Mouse (Mus musculus): Measurements from ENCODE around the gene Ehbp1. TPM values are rescaled to one million over a fixed set of nuclear protein-coding genes. Genes with fewer than 3 reads are reported as not detected.

Ehbp1 gene
- total RNA-seq, 2 experiments from 2014 or later = 22.0 to 26.8 TPM

DNA sequence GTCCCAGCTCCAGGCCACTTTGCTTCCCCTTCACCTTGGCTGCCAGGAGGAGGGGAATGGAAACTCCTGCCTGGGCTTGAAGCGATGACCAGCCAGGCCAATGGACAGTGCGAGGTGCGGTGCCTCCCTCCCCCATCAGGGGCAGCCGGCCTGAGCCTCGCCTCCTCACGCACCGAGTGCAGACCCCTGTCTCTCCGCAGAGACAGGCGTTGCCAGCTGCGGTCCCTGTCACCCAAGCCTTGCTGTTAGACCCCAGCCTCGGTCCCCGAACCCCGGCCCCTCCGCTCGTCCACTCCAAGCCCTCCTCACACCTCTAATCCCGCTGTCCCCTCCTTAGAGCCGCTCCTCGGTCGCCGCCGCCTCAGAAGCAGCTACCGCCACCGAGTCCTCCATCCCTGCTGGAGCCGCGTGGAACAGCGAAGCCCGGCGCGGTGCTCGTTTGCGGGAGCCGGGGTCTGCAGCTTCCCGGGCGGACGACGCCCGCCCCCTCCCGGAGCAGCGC, 55.7 kb downstream of the Ehbp1 start:
- peak; percentile 73 for DNase-seq

DNA sequence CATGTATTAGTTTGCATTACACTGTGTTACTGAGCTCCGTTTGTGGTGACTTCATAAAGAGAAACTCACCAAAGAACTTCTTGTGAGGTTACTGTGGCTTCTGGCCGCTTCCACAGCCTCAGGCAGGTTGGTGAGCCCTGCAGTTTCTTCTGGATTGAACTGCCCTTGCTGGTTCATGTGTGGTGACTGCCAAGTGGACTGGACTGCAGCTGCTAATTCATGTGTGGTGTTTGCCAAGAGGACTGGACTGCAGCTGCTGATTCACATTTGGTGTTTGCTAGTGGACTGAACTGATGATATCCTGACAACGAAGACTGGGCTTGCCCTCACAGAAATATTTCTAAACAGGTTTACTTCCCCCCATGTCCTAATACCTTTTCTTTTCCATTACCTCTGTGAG, 65.4 kb downstream of the Ehbp1 start:
- no peak for DNase-seq

DNA sequence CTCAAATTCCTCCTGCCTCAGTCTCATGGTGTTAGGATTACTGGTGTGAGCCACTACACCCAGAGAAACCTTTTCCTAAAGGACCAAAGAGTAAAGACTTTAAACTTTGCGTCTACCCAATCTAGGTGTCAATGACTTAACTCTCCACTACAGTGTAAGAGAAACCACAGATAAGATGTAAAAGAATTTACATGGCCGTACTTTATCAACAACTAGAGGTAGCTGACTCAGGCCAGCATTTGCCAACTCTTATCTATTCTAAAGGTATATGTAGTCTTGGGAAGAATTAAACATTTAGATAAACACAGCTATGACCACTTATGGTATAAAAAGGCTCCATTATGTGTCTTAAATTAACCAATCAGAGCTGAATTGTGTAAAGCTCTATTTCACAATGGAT, 67.9 kb downstream of the Ehbp1 start:
- no peak for DNase-seq

DNA sequence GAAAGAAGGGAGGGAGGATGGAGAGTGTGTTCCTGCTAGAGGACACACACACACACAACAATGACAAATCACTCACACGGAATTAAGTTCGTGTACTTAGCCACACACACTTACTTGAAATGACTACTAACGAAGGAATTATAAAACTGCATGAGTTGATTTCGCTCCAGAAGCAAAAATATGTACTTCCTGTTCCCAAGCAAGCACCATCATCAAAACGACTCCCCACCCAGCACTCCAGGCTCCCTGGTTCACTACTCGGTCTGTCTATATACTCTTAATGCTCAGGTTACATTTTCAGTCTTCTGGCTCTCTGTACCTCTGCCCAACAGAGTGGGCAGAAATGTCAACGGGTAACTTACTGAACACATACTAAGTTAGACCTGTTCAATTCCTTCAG, 68.7 kb downstream of the Ehbp1 start:
- no peak for DNase-seq

DNA sequence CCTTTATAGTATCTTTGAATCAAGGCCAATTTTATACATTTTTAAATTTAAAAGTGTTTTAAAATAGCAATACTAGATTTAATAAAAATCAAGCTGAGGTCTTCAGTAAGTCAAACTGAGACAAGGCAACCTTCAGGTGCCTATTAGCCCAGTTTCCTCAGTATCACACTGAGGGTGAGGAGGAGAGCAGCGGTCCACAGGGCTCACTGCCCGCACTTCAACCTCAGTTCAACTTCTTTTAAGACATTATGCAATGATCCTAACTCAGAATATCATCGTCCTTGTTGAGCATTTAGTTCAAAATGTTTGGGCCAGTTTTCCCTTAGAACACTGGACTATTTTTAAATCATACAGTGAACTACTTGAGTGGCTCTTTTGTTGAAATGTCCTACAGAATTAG, 70.2 kb downstream of the Ehbp1 start:
- DNase-seq = peak; percentile 16

DNA sequence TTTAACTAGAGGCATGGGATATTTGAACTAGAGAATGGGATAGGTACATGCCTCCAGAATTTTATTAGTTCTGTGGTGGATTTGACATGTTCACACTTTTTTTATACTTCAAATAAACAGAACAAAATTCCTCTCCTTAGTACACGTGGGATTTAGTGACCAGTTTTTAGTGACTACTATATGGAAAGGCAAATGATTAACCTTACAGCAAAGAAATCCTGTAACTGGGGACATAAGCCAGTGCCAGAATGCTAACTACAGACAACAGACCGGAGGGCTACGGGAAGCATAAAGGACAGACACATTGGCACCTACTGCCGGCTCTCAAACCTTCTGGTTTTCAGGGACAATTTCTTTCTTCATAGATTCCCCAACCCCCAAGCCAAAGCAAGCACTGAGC, 72.4 kb downstream of the Ehbp1 start:
- DNase-seq = no peak

DNA sequence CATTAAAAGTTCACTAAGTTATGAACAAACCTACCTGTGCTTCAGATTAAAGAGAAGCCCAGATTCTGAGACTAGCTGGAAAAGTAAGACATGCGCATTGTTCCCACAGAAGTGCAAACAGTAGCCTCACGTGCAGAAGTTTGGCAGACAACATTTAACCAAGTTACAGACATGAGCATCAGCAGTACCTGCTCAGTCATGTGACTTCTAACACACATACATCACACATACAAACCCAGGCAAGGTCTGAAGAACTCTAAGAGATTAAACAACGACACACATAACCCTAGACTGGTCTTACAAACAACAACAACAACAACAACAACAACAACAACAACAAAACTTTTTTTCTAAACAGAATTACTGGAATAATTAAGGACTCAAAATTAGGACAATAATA, 72.9 kb downstream of the Ehbp1 start:
- DNase-seq = no peak

DNA sequence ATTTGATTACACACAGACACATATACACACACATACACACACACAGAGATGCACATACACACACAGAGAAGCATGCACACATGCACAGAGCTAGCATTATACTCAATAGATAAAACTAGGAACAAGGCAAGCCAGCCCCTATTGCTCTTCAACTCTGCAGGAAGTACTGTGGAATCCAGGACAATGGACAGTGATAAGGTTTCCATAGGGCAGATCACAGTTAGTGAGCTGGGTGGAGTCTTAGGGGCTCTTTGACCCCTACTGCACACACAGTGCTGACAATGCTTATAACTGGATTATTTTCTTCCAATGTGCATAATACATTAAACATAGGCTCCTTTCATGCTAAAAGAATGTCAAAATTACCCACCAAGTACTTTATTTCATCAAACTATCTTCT, 75.1 kb downstream of the Ehbp1 start:
- DNase-seq = no peak

DNA sequence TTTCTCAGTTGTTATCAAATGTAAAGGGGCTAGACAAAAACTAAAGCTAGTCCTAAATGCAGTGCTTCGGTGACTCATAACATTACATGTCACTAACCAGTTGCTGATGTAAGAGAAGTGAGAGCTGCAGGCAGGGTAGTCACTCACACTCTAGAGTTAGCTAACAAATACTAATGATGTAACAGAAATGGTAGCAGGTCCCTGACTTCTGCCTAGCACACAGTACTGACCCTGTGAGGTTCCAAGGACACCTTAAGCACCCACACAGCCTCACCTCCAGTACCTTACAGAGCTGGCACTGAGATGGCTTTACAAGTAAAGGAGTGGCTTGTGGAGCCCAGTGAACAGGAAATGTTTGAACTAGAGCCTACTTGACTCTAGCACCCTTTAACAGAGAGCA, 86.7 kb downstream of the Ehbp1 start:
- DNase-seq = no peak

DNA sequence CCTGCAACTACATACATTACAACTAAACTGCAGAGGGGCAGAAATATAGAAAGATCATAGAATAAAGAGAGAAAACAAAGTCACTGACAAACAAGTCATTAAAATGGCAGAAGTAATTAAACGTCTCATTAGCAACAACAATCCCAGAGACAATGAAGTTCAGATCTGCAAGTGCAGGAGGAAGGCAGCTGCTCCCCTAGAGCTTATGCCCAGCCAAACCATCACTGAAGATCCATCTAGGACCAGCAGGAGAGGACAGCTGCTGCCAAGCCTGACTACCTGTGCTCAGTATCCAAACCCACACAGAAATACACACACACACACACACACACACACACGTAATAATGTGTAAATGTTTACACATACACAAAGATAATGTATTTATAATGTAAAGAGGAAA, 92.7 kb downstream of the Ehbp1 start:
- DNase-seq = no peak

DNA sequence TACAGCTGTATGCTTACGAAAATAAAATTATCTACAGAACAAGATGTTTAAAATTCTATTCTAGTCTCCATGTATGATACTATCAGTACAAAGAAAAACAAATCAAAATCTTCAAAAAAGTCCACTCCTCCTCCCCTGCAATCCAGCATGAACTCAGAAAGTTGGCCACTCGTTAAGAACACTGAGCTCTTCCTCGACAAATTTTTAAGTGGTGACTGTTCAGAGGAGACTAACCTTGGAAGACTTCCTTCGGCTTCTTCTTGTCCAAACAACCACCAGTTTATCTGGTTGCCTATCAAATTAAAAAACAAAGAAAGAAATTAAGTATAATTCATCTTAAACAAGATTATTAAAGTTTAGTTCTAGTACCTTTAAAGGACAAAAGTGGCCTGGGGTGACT, 94.4 kb downstream of the Ehbp1 start:
- no peak for DNase-seq

DNA sequence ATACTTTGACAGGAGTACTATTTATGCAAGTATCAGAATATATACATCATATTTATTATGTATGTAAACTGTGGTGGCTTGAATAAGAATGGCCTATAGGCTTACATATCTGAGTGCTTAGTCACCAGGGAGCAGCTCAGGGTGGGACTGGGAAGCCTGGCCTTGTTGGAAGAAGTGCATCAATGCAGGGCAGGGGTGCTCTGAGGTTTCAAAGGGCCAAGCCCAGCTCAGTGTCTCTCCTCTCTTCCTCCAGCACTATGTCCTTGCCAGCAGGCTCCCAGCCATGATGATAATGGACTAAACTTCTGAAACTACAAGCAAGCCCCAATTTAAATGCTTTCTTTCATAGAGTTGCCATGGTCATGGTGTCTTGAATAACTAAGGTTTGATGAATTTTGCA, 95.0 kb downstream of the Ehbp1 start:
- no peak for DNase-seq

DNA sequence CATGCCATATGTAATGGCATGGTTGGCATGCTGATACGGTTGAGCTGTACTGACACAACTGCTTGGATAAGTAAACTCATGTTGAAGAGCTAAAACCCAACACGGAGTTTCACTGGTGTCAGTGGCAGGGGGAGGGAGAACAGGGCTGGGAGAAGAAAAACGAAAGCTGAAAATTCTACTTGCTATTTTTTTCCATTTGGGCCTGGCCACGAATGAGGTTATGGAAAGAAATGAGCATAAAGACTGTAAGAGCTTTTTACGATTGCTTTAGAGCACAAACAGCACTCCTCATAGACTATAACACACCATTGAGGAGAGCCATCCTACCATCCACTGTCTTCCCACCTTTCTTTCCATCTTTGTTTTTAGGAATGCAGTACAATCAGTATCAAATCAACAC, 106.5 kb downstream of the Ehbp1 start:
- DNase-seq = no peak

DNA sequence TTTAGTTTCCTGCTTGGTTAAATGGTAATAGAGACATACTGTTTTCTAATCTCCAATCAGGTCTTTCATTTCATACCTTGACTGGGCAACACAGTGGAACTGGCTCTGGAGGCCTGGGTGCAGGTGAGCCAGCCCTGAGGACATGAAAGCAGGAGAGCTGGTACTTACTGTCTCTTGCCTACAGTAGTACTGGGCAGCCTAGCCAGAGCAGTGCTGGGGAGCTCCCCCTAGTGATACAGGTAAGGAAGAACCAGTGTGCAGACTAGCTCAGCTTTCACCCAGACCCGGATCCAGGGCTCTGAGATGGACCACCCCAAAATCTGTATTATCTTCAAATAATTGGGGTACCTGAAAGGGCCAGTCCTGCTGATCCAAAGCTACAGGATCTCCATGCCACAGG, 107.4 kb downstream of the Ehbp1 start:
- no peak for DNase-seq

DNA sequence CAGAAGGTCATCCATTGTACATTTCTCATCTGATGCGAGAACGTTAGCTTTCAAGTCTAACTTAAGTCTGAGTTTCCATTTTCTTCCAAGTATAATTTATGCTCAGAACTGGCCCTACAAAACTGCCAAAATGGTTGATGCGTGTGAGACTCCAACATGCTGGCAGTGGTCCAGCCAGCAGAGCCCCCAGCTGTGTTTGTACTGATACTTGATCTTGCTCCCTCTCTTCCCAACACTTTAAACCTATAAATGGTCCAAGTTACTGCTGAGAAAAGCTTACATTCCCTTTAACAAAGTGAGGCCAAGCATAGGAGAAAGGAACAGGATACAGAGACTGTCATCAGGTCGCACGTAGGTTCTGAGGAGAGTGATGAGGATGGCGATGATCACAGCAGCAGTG, 111.2 kb downstream of the Ehbp1 start:
- no peak for DNase-seq

DNA sequence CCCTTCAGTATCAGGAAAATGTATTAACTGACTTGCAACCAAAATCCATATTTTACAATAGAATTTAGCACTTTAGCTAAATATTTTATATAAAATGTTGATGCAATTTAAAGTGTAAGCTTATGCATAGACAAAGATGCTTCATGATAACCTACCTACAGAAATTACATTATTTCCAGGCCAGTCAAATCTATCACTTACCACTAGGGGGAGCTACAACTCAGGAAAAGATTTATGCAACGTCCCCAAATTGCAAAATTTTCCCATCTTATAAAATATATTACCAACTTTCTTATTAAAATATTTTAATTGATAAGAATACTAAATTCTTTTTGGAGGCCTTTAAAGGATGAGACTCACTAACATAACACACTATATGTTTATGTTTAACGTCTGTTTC, 116.5 kb downstream of the Ehbp1 start:
- peak; percentile 28 for DNase-seq

DNA sequence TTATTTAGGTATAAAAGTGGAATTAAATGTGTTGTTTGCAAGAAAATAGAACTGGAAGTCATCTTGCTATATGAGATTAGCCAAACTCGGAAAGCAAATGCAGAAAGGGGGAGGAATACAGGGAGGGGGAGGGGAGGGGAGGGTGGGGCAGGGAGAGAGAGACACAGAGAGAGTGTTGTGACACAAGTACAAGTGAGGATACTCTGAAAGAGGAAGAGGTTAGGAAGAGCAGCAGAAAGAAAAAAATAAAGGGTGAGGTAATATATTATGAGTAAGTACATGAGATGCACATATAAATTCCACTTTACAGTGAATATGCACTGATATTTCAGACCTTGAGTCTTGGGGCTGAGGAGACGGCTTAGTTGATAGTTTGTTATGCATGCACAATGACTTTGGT, 123.9 kb downstream of the Ehbp1 start:
- DNase-seq = no peak

DNA sequence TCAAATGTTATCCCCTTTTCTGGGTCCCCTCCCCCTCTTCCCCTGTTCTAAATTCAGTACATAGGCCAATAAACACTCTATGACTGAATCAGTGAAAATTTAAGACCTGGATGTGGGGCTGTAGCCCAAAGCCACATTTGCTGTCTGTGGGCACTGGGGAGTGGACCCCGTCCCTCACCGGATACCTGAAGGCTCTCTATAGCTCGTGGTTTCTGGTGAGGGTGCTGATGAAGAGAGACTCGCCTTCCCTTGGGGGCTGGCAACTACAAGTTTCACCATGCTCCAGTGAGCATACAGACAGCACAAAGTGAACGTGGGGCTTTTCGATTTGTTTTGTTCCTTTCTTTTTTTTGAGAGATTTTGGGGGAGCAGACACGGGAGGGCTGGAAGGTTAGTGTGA, 125.2 kb downstream of the Ehbp1 start:
- no peak for DNase-seq

DNA sequence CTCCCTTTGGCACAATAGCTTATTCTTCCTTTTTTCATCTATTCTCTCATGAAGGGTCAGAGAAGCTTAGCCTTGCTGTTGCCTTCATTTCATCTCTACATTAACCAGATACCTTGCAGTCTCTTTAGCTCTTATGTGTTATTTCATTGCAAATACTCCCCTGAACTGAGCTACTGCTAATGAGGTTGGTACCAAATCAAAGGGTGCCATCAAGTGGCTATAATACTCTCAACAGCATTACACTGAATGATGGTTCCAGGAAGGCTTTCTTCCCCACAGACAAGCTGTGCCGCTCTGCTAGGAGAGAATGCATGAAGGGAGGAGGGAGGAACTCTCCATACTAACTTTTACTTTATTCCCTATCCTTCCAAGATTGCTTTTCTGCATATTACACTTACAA, 135.5 kb downstream of the Ehbp1 start:
- DNase-seq = no peak

DNA sequence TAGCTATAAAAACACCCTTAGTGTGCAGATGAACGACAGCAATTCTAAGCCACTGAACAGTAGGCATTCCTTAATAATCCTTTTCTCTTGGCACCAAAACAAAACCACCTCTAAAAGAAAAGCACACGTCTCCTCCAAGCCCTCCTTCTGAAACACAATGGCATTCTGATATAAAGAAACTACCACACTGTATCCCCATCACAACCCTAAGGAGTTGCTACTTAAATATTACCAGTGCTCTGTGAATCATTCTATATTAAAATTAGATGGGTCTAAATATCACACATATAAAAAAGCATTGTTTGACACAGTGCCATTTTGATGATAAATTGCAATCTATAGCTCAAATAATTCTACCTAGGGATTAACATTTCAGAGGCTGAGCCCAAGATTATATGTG, 135.9 kb downstream of the Ehbp1 start:
- no peak for DNase-seq

DNA sequence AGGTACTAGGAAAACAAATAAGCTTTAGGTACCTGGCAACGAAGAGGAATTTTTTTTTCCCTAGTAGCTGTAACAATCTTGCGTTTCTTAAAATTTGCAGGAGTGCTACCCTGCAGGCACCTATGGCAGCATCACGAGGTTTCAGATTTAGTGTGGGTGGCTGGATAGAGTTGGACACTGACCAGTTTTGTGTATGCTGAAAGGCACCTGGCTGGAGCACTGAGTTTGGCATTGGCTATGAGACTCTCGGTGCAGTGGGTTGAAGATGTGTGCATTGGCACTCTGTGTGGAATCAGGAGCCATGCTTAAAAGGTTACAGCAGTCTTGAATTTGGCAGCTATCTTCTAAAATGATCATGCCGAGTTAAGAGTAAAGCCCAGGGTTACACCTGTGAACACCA, 138.7 kb downstream of the Ehbp1 start:
- DNase-seq = no peak

DNA sequence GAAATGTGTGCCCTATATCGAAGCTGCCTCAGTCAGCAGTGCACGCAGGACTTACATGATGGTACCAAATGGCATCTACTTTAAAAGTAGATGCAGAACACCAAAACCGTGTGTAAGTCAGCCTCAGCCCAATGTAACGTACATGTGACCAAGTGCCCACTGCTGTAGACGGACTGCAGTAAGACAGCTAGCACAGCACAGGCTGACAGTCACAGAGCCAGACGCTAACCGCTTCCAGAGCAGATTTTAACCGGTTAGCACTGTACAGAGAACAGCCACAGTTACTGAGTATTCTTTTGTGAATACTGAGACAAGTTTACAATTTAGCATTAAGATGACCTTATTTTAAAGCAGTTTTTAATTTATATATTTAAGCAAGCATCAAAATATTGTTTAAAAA, 141.0 kb downstream of the Ehbp1 start:
- DNase-seq = no peak

DNA sequence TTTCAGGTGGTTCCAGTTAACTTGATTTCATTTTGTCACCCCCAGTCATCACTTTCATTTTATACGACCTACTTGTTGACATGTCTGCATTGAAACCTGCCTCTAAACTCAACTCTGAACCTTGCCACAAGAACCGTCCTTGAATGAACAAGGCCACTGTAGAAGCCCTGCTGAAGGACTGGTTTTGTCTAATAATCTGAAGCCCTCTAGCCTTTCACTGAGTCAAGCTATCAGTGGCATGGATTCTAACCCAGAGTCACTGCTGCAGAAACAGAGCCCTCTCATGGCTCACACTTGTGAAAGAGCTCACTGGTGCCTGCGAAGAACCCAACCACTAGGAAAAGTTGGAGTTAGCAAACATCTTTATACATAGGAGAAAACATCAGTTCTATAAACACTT, 142.2 kb downstream of the Ehbp1 start:
- DNase-seq = no peak

DNA sequence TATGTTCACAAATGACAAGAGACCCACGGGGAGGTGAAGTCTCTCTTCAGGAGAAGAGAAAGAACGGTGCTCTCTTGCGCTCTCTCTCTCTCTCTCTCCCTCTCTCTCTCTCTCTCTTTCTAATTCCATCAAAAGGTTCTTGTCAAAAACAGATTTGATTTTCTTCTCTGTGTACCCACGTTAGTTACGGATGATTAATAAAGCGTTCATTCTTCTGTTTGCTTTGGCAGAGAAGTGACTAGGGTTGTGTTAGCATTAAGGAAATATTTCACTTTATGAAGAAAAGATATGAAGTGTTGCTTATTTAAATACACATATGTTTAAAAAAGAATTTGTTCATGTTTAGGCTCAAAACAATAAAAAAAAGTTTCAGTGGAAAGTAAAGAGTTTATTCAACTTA, 143.7 kb downstream of the Ehbp1 start:
- DNase-seq = no peak

DNA sequence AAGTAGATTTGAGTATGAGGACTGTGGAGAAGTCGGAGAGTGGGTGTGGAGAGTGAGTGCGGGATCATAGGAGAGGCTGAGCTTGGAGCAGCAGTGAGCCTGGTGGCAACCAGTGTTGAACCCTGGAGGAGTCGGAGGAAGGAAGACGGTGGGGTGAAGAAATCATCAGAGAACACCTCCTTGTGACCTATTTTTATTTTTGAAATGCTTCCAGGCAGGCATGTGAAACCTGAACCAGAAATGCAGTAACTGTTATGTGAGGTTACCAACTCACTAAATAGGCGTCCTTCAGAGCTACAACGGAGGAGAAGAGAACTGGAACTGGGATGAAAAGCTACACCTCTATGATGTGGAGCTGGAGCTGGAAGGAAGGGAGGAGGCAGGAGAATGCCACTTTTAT, 144.2 kb downstream of the Ehbp1 start:
- DNase-seq = peak; percentile 4

DNA sequence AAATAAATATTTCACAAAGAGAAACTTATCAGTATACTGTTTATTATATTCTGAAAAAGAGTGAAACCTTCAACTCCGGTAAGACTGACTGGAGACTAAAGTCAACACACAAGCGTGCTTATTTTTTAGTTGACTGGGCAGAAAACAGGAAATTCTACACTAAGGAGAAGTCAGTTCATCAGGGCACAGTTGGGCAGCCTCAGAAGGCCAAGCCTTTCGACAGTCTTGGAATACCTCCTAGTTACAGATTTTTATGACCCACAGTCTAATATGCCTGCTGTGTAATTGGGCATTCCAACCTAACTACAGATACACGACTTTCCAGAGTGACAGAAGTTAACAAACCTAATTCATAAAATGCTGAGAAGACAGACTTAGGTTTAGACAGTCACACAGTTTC, 145.3 kb downstream of the Ehbp1 start:
- no peak for DNase-seq
